Mouse (Mus musculus) hindlimb bud, embryonic 11.5 days (tissue): Measurements from ENCODE around the gene Tprn.

Source experiments
- DNase-seq: peaks from one replicate; pipeline ENCODE4 v3.0.0-alpha.2; 2012; ENCODE audit warnings: low read depth, low spot score; ENCODE audit errors: extremely low spot score

Tprn gene

GRCm38 (mm10) chr2:25264851-25265250 is 2.4 kb downstream of the Tprn start:
- DNase-seq, result no peak

- no peak for DNase-seq
Measured at GRCm38 (mm10) chr2:25265897-25266656, 3.7 kb downstream of the Tprn start.

- DNase-seq, result no peak
Measured at GRCm38 (mm10) chr2:25266720-25267119, 4.3 kb downstream of the Tprn start.

- DNase-seq, result no peak
Measured at GRCm38 (mm10) chr2:25267241-25267640, 4.8 kb downstream of the Tprn start.

- DNase-seq, result no peak
Measured at GRCm38 (mm10) chr2:25267746-25268309, 5.4 kb downstream of the Tprn start.

GRCm38 (mm10) chr2:25271827-25272511 is 9.6 kb downstream of the Tprn start, which contains the start of the genes Ssna1 and Anapc2:
Gene Ssna1 (minus strand): TSS chr2:25272438.
Gene Anapc2 (plus strand): TSS chr2:25272478.
- peak; percentile 82 for DNase-seq

GRCm38 (mm10) chr2:25272515-25272914 is 10.1 kb downstream of the Tprn start:
- no peak for DNase-seq

GRCm38 (mm10) chr2:25273010-25273409 is 10.6 kb downstream of the Tprn start:
- DNase-seq, result no peak

GRCm38 (mm10) chr2:25278928-25279882 is 16.8 kb downstream of the Tprn start:
- no peak for DNase-seq

- DNase-seq, result no peak
Measured at GRCm38 (mm10) chr2:25285551-25285950, 23.1 kb downstream of the Tprn start.

GRCm38 (mm10) chr2:25286314-25286713 is 23.9 kb downstream of the Tprn start:
- no peak for DNase-seq

GRCm38 (mm10) chr2:25286837-25287636 is 24.6 kb downstream of the Tprn start:
- no peak for DNase-seq

- DNase-seq, result no peak
Measured at GRCm38 (mm10) chr2:25287927-25288649, 25.7 kb downstream of the Tprn start, which contains the start of gene Tmem210. Gene Tmem210 (plus strand): TSS chr2:25288145.

- DNase-seq, result no peak
Measured at GRCm38 (mm10) chr2:25288734-25289345, 26.4 kb downstream of the Tprn start.

GRCm38 (mm10) chr2:25289651-25290050 is 27.2 kb downstream of the Tprn start, which contains the start of gene Lrrc26:
Gene Lrrc26 (plus strand): TSS chr2:25289915.
- no peak for DNase-seq

GRCm38 (mm10) chr2:25290101-25290815 is 27.8 kb downstream of the Tprn start:
- no peak for DNase-seq

GRCm38 (mm10) chr2:25290816-25291130 is 28.4 kb downstream of the Tprn start:
- no peak for DNase-seq
